Mouse (Mus musculus): Measurements from ENCODE around the gene Elp4. TPM values are rescaled to one million over a fixed set of nuclear protein-coding genes. Genes with fewer than 3 reads are reported as not detected.

The Elp4 gene
- total and polyA plus RNA-seq, 3 experiments = 15.8 to 16.0 TPM; not detected in 1

DNA sequence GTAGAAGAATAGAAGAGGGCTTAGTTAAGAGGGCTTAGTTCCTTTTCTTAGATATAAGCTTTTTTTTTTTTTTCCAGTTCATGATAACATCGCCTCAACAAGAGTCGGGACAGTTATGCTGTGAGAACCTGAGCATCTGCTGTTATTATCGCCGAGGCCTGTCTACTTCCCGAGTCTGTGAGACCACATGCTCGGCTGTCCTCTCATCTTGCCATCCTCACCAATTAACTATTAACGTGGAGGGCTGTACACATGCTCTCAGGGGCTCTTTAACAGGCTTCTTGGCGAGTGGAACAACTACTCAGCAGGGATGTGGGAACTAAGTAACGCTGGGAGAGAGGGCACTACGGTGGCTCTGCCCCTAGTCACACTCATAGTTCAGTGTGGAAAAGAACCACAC, 99.9 kb downstream of the Elp4 start:
- peak; percentile 52 for DNase-seq (ENCODE audit: low read depth, low spot score)
- 0 out of 4 replicates have a peak overlapping the region, but pooled peaks of 1 of the 2 experiments have one; percentile 20 for H3K4me3 ChIP-seq (ENCODE audit: control insufficient read depth in 1 of 2, insufficient read depth in 1 of 2, low read depth in 2 of 2, low read length in 2 of 2)
- H3K36me3 ChIP-seq (ENCODE audit: control insufficient read depth in 1 of 2, insufficient read depth in 2 of 2, low read length in 2 of 2) = peaks cover 0 to 31% of the 10 kb centered on the region in 2 experiments; a peak in 2 of 4 replicates
- H3K79me2 ChIP-seq (ENCODE audit: control insufficient read depth, insufficient read depth, low read length, poor library complexity) = no peaks in the 10 kb centered on the region
- peaks cover 18 to 33% of the 10 kb centered on the region in 2 experiments for H3K4me1 ChIP-seq (ENCODE audit: control insufficient read depth in 1 of 2, insufficient read depth in 2 of 2, low read length in 2 of 2)
- H3K27ac ChIP-seq (ENCODE audit: control insufficient read depth, low read depth, low read length) = peak overlapping the region; percentile 58; the same call in 1 of the 2 replicates
- H3K9ac ChIP-seq (ENCODE audit: control insufficient read depth, low read depth, low read length, poor library complexity, severe bottlenecking) = no peak overlapping the region; the same call in 1 of the 2 replicates
- H3K27me3 ChIP-seq (ENCODE audit: control insufficient read depth in 1 of 2, insufficient read depth in 2 of 2, low read length in 2 of 2) = no peaks in the 10 kb centered on the region
- no peaks in the 10 kb centered on the region for H3K9me3 ChIP-seq (replicated peaks; ENCODE audit: insufficient read depth, low read length)
- TF ChIP-seq SMC3 (IDR thresholded peaks at IDR 0.05; ENCODE audit: low read depth, low read length) (no peak), MYB (IDR thresholded peaks at IDR 0.05; ENCODE audit: low read depth, low read length) (no peak), USF1 (IDR thresholded peaks at IDR 0.05; ENCODE audit: low read depth, low read length) (no peak), POLR2A (IDR thresholded peaks at IDR 0.05; ENCODE audit: control insufficient read depth in 1 of 2, insufficient read depth in 1 of 2, low read depth in 1 of 2, low read length in 2 of 2, poor library complexity in 1 of 2) (no peak), CTCF (IDR thresholded peaks at IDR 0.05 in 2 of 3, conservative IDR thresholded peaks at IDR 0.05 in 1 of 3; ENCODE audit: control insufficient read depth in 1 of 3, insufficient read depth in 1 of 3, low read depth in 2 of 3, low read length in 3 of 3, poor library complexity in 1 of 3, severe bottlenecking in 1 of 3) (no peak), ZKSCAN1 (IDR thresholded peaks at IDR 0.05; ENCODE audit: low read depth, low read length) (no peak), HCFC1 (IDR thresholded peaks at IDR 0.05; ENCODE audit: low read depth, low read length) (no peak), MEF2A (IDR thresholded peaks at IDR 0.05; ENCODE audit: extremely low read depth, insufficient replicate concordance, low read depth, low read length, poor library complexity, severe bottlenecking) (no peak), MAFK (IDR thresholded peaks at IDR 0.05; ENCODE audit: borderline replicate concordance, low read depth, low read length) (no peak), MAZ (IDR thresholded peaks at IDR 0.05; ENCODE audit: low read depth, low read length) (no peak), NRF1 (IDR thresholded peaks at IDR 0.05; ENCODE audit: insufficient read depth, low read depth, low read length, poor library complexity, severe bottlenecking) (no peak), TCF12 (IDR thresholded peaks at IDR 0.05; ENCODE audit: low read depth, low read length) (peak; percentile 57), MYC (IDR thresholded peaks at IDR 0.05; ENCODE audit: low read depth, low read length) (0 out of 2 replicates have a peak, but pooled peaks have one; percentile 56), ETS1 (IDR thresholded peaks at IDR 0.05; ENCODE audit: low read depth, low read length) (peak; percentile 69), POLR2AphosphoS2 (IDR thresholded peaks at IDR 0.05; ENCODE audit: low read length) (no peak), TBP (IDR thresholded peaks at IDR 0.05; ENCODE audit: low read depth, low read length) (no peak), USF2 (IDR thresholded peaks at IDR 0.05; ENCODE audit: borderline replicate concordance in 1 of 2, insufficient read depth in 1 of 2, low read depth in 1 of 2, low read length in 2 of 2) (no peak), MAX (IDR thresholded peaks at IDR 0.05; ENCODE audit: low read length) (no peak), ZNF384 (IDR thresholded peaks at IDR 0.05; ENCODE audit: low read depth, low read length) (peak; percentile 95), RCOR1 (IDR thresholded peaks at IDR 0.05; ENCODE audit: low read depth, low read length) (no peak), SIN3A (IDR thresholded peaks at IDR 0.05; ENCODE audit: low read length) (no peak), E2F4 (IDR thresholded peaks at IDR 0.05; ENCODE audit: borderline replicate concordance, low read depth, low read length) (no peak), CHD2 (IDR thresholded peaks at IDR 0.05; ENCODE audit: low read length) (no peak), EP300 (IDR thresholded peaks at IDR 0.05; ENCODE audit: low read depth in 1 of 2, low read length in 2 of 2) (peak in 1 of 2 experiments; percentile 49; a peak in 1 of 4 replicates), ZMIZ1 (IDR thresholded peaks at IDR 0.05; ENCODE audit: low read depth, low read length) (no peak), JUND (IDR thresholded peaks at IDR 0.05; ENCODE audit: low read depth, low read length) (no peak), CHD1 (IDR thresholded peaks at IDR 0.05; ENCODE audit: low read depth, low read length) (no peak), RAD21 (IDR thresholded peaks at IDR 0.05; ENCODE audit: low read depth, low read length) (no peak), POLR2AphosphoS5 (IDR thresholded peaks at IDR 0.05; ENCODE audit: borderline replicate concordance, low read depth, low read length) (no peak), GATA1 (IDR thresholded peaks at IDR 0.05; ENCODE audit: low read depth, low read length) (peak; percentile 60), BHLHE40 (IDR thresholded peaks at IDR 0.05; ENCODE audit: borderline replicate concordance, low read depth, low read length) (no peak), ZC3H11A (IDR thresholded peaks at IDR 0.05; ENCODE audit: low read depth, low read length) (no peak), MXI1 (IDR thresholded peaks at IDR 0.05; ENCODE audit: low read depth, low read length) (peak; percentile 17; the same call in 1 of the 2 replicates), KAT2A (conservative IDR thresholded peaks at IDR 0.05; ENCODE audit: low read depth, low read length) (no peak), ELF1 (IDR thresholded peaks at IDR 0.05; ENCODE audit: low read depth, low read length) (no peak), TAL1 (IDR thresholded peaks at IDR 0.05; ENCODE audit: low read length) (no peak), UBTF (IDR thresholded peaks at IDR 0.05; ENCODE audit: borderline replicate concordance, insufficient read depth, low read depth, low read length) (no peak), NELFE (IDR thresholded peaks at IDR 0.05; ENCODE audit: low read depth, low read length) (no peak)

All from MEL (cell line).